Mouse (Mus musculus): ENCODE data around the gene Rras.

Rras gene

GRCm38 (mm10) chr7:45053931-45054510 is 36.3 kb downstream of the Rras start:
- DNase-seq = peak; percentile 98 to 99

- DNase-seq = no peak
These were observed 38.7 kb downstream of the Rras start for GRCm38 (mm10) chr7:45056329-45056971.

GRCm38 (mm10) chr7:45056972-45057348 is 39.2 kb downstream of the Rras start:
- no peak for DNase-seq

- DNase-seq = no peak
These were observed 41.1 kb downstream of the Rras start for GRCm38 (mm10) chr7:45058607-45059571.

- DNase-seq = no peak
These were observed 42.9 kb downstream of the Rras start for GRCm38 (mm10) chr7:45060632-45061122.

- DNase-seq = peak; percentile 75 to 84
These were observed 43.8 kb downstream of the Rras start for GRCm38 (mm10) chr7:45061532-45062075.

- peak; percentile 96 to 97 for DNase-seq
These were observed 44.6 kb downstream of the Rras start, which contains the start of the genes Nosip and Prrg2 for GRCm38 (mm10) chr7:45062239-45062835. Nosip (plus strand) TSS chr7:45062429. Prrg2 (minus strand) TSS chr7:45062677.

GRCm38 (mm10) chr7:45067190-45067999 is 49.6 kb downstream of the Rras start:
- DNase-seq = no peak

GRCm38 (mm10) chr7:45068000-45068318 is 50.2 kb downstream of the Rras start:
- peak; percentile 55 to 65 for DNase-seq

- no peak for DNase-seq
These were observed 51.9 kb downstream of the Rras start for GRCm38 (mm10) chr7:45069671-45070070.

Data from lung, adult 18-20 months (tissue).